Mouse (Mus musculus): Measurements from ENCODE around the gene Hspa1l. TPM values are rescaled to one million over a fixed set of nuclear protein-coding genes. Genes with fewer than 3 reads are reported as not detected.

The Hspa1l gene
- polyA plus RNA-seq, 2 experiments: 0.47 to 0.85 TPM

- peaks cover 29% of the 10 kb centered on the region for H3K36me3 ChIP-seq (ENCODE audit: control insufficient read depth, insufficient read depth, low read length)
Observed at GRCm38 (mm10) chr17:35000717-35001451, 28.4 kb downstream of the Hspa1l start, which contains the start of gene Vars. Gene Vars (plus strand): TSS chr17:35000987.

DNA sequence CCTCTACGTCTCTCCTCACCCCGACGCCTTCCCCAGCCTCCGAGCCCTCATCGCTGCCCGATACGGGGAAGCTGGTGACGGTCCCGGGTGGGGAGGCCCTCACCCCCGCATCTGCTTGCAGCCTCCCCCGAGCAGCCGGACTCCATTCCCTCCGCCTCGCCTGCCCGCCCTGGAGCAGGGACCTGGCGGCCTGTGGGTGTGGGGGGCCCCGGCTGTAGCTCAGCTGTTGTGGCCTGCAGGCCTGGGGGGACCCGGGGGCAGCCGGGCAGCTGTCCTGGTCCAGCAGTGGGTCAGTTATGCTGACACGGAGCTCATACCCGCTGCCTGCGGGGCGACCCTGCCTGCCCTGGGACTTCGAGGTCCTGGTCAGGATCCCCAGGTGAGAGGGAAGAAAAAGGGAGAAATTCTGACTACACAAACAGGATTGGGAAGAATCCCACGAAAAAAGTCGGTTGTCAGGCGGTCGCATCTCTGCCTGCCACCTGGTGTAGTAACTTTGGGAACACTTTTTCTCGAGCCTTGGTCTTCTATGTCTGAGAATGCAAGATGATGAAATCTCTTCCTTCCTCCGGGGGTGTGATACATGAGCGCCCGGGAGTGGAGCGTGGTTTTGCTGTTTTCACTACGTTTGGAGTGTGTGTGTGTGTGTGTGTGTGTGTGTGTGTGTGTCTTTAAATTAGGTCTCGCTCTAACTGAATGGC is 29.1 kb downstream of the Hspa1l start:
- Histone ChIP-seq H3K27me3 (ENCODE audit: control insufficient read depth, insufficient read depth, low read length) (no peaks in the 10 kb centered on the region), H3K9ac (ENCODE audit: low read depth, low read length, severe bottlenecking) (peak overlapping the region; percentile 78), H3K4me2 (replicated peaks; ENCODE audit: low read depth, low read length, severe bottlenecking) (peak overlapping the region; percentile 88), H3K4me1 (ENCODE audit: control insufficient read depth, insufficient read depth, low read length) (peaks cover 18% of the 10 kb centered on the region), H3K27ac (replicated peaks; ENCODE audit: low read depth, low read length) (peak overlapping the region; percentile 99), H3K4me3 (replicated peaks; ENCODE audit: low read length) (peak overlapping the region; percentile 91), H3K36me3 (ENCODE audit: control insufficient read depth, insufficient read depth, low read length) (peaks cover 34% of the 10 kb centered on the region), H3K9me3 (ENCODE audit: control insufficient read depth, low read length) (no peaks in the 10 kb centered on the region)
- DNase-seq (ENCODE audit: low spot score): peak; percentile 35
- under 1% methylated on average over 35 of the region's 35 CpGs for WGBS
- no peak for TF ChIP-seq POLR2A (IDR thresholded peaks at IDR 0.05; ENCODE audit: borderline replicate concordance, extremely low read depth, insufficient read depth, insufficient read length)
- no peak; the same call in 1 of the 2 replicates for ATAC-seq (ENCODE audit: low FRiP score, low read depth)

More at GRCm38 (mm10) chr17:35000717-35001451, 28.4 kb downstream of the Hspa1l start, which contains the start of gene Vars:
- H3K27me3 ChIP-seq (ENCODE audit: control insufficient read depth, insufficient read depth, low read length): no peaks in the 10 kb centered on the region
- under 1% methylated on average over 52 of the region's 83 CpGs for WGBS
- DNase-seq (ENCODE audit: low spot score): peak; percentile 86
- peaks cover 18% of the 10 kb centered on the region for H3K4me1 ChIP-seq (ENCODE audit: control insufficient read depth, insufficient read depth, low read length)
- H3K9ac ChIP-seq (ENCODE audit: low read depth, low read length, severe bottlenecking): peak within 1 kb of the TSS; percentile 78
- H3K27ac ChIP-seq (replicated peaks; ENCODE audit: low read depth, low read length): peak within 1 kb of the TSS; percentile 99
- ATAC-seq (ENCODE audit: low FRiP score, low read depth): peak; percentile 89
- peak within 1 kb of the TSS; percentile 88 for H3K4me2 ChIP-seq (replicated peaks; ENCODE audit: low read depth, low read length, severe bottlenecking)
- peak within 1 kb of the TSS; percentile 91 for H3K4me3 ChIP-seq (replicated peaks; ENCODE audit: low read length)
- no peaks in the 10 kb centered on the region for H3K9me3 ChIP-seq (ENCODE audit: control insufficient read depth, low read length)
- TF ChIP-seq POLR2A (IDR thresholded peaks at IDR 0.05; ENCODE audit: borderline replicate concordance, extremely low read depth, insufficient read depth, insufficient read length): no peak

GRCm38 (mm10) chr17:35002153-35002865 is 29.8 kb downstream of the Hspa1l start:
- no peak for TF ChIP-seq POLR2A (IDR thresholded peaks at IDR 0.05; ENCODE audit: borderline replicate concordance, extremely low read depth, insufficient read depth, insufficient read length)
- DNase-seq (ENCODE audit: low spot score) (no peak), ATAC-seq (ENCODE audit: low FRiP score, low read depth) (no peak)
- Histone ChIP-seq H3K27me3 (ENCODE audit: control insufficient read depth, insufficient read depth, low read length) (no peaks in the 10 kb centered on the region), H3K4me1 (ENCODE audit: control insufficient read depth, insufficient read depth, low read length) (peaks cover 16% of the 10 kb centered on the region), H3K36me3 (ENCODE audit: control insufficient read depth, insufficient read depth, low read length) (peaks cover 42% of the 10 kb centered on the region), H3K9me3 (ENCODE audit: control insufficient read depth, low read length) (no peaks in the 10 kb centered on the region), H3K4me3 (replicated peaks; ENCODE audit: low read length) (peak overlapping the region; percentile 91), H3K4me2 (replicated peaks; ENCODE audit: low read depth, low read length, severe bottlenecking) (peak overlapping the region; percentile 88), H3K9ac (ENCODE audit: low read depth, low read length, severe bottlenecking) (peak overlapping the region; percentile 78), H3K27ac (replicated peaks; ENCODE audit: low read depth, low read length) (peak overlapping the region; percentile 99)
- 6% methylated on average over 12 of the region's 12 CpGs for WGBS

- no peak for TF ChIP-seq POLR2A (IDR thresholded peaks at IDR 0.05; ENCODE audit: borderline replicate concordance, extremely low read depth, insufficient read depth, insufficient read length)
- H3K4me2 ChIP-seq (replicated peaks; ENCODE audit: low read depth, low read length, severe bottlenecking): peak overlapping the region; percentile 88
- peak overlapping the region; percentile 78 for H3K9ac ChIP-seq (ENCODE audit: low read depth, low read length, severe bottlenecking)
- DNase-seq (ENCODE audit: low spot score): no peak
- ATAC-seq (ENCODE audit: low FRiP score, low read depth): no peak
- no peaks in the 10 kb centered on the region for H3K27me3 ChIP-seq (ENCODE audit: control insufficient read depth, insufficient read depth, low read length)
- peaks cover 16% of the 10 kb centered on the region for H3K4me1 ChIP-seq (ENCODE audit: control insufficient read depth, insufficient read depth, low read length)
- WGBS: 64% methylated on average over 9 of the region's 9 CpGs
- H3K27ac ChIP-seq (replicated peaks; ENCODE audit: low read depth, low read length): no peak overlapping the region
- peak overlapping the region; percentile 91 for H3K4me3 ChIP-seq (replicated peaks; ENCODE audit: low read length)
- no peaks in the 10 kb centered on the region for H3K9me3 ChIP-seq (ENCODE audit: control insufficient read depth, low read length)
- H3K36me3 ChIP-seq (ENCODE audit: control insufficient read depth, insufficient read depth, low read length): peaks cover 43% of the 10 kb centered on the region
Observed at GRCm38 (mm10) chr17:35003022-35003838, 30.7 kb downstream of the Hspa1l start.

All from limb, embryonic 14.5 days (tissue).